Mouse (Mus musculus) Muller cell, postnatal 12 days (primary cell): ENCODE measurements around the gene Elf2.

Source experiments
- DNase-seq: peaks from one replicate; pipeline ENCODE4 v3.0.0-alpha.2; 2015; ENCODE audit errors: inconsistent ontology term

The Elf2 gene

GRCm38 (mm10) chr3:51278433-51278832, 62.0 kb downstream of the Elf2 start:
- DNase-seq: no peak

GRCm38 (mm10) chr3:51277201-51278150, 63.0 kb downstream of the Elf2 start:
- peak; percentile 91 for DNase-seq

DNA sequence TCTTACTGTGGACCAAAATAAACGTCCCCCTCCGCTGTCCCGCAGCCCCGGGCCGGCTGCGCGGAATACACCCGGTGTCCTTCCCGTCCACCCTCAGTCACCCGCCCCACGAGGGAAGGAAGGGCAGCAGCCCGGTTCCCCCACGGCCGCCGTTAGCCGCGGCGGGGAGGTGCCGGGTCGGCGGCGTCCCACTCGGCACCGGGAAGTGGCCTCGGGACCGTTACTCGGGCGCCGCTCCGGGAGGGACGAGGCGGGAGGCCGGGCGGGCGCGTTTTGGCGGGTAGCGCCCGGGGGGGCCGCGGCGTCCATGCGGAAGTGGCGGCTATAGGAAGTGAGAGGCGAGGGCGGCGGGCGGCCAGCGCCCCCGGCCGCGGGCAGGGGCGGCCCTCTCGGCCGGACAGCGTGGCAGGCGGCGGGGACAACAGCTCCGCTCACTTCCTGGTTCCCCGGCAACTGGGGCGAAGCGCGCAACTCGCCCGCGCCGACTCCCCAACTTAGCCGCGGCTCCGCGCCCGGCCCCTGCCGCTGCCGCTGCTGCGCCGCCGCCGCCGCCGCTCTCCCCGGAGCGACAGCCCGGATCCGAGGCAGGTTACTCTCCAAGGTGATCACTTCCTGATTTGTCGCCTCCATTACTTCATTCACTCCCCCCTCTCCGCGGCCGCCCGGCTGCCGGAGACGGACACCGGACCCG, 63.9 kb downstream of the Elf2 start:
- peak; percentile 66 for DNase-seq

- peak; percentile 99 for DNase-seq
These were observed 64.5 kb downstream of the Elf2 start for GRCm38 (mm10) chr3:51275956-51276398.

DNA sequence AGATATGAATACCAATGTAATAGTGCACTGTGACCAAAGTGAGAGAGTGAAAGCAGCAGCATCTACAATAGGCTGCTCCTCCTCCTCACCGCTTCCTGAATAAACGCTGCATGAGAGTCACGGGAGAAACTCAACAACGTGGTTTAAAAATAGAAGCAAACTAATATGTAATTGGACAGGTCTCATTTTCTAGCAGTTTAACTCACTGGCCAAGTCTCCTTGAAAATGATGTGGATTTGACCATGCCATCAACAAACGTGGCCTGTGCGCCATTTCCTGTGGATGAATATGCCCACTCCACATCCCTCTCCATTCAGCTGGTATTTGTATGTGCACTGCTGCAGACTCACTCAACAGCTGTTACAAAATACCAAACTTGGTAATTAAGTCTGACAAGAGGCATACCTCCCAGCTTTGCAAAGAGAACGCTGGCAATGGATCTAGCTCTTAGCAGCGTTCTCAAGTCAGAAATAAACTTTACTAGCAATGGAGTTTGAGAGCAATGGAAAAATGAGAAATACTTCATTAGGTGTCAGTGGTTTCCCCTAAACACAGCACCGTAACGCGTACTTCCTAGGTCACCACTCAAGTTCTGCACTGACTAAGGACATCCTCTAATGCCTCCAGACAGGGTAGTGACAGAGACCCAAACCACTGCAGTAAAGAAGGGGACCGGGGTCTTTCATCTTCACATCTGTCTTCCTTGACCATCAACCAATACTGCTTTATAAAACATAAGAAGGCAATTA, 70.2 kb downstream of the Elf2 start:
- DNase-seq: no peak

DNA sequence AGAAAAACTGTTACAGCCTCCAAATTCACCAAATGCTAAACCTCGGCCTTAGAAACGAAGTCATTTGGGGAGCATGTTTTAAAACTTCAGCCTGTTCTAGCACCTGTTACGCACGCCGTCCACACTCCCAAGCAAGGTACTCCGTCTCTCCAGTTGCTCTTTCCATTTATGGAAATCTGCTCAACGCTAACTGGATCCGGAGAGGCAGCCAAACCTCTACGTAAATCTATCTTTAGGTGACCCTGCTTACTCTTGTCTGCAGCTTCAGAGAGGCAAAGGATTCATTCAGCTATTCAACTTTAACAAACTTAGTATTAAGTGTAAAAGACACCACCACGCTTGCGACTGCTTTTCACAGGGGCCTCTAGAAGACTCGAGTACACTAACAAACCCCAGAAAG, 72.0 kb downstream of the Elf2 start:
- no peak for DNase-seq

GRCm38 (mm10) chr3:51262942-51263341, 77.5 kb downstream of the Elf2 start:
- DNase-seq: no peak

DNA sequence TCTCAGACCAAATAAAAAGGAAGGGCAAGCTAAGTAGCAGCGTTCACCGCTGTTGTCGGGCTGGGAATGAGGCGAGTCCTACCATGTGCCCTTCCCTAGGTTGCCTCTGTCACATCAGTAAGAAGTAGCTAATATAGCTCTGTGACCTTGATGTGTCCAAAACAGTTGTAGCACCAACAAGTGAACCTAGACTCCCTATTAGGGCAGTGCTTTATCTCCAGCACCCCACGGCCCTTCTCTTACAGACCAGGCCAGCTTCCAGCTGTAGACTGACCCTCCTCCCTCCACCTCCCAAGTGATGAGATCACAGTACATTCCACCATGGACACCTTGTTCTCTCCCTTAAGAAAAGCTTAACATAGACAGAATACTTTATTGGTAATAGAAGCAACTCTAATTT, 82.4 kb downstream of the Elf2 start:
- no peak for DNase-seq

DNA sequence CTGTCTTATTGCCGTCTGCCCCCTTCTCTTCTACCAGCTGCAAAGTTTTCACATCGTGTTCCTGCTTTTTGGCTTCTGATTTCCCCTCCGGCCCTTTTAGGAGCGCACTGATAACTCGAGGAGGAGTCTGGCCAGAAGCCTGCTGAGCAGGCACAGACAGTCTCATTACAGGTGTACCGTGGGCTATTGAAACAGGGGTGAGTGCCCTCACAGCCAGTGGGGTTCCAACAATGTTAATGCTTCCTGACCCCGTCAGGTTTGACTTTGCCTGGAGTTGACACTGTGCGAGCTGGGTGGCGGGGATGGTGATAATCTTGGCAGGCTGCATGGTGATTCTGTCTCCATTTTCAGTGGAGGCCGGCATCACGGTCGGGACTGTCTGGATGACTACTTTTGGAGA, 84.0 kb downstream of the Elf2 start:
- no peak for DNase-seq

GRCm38 (mm10) chr3:51254784-51255183, 85.7 kb downstream of the Elf2 start:
- DNase-seq: no peak

DNA sequence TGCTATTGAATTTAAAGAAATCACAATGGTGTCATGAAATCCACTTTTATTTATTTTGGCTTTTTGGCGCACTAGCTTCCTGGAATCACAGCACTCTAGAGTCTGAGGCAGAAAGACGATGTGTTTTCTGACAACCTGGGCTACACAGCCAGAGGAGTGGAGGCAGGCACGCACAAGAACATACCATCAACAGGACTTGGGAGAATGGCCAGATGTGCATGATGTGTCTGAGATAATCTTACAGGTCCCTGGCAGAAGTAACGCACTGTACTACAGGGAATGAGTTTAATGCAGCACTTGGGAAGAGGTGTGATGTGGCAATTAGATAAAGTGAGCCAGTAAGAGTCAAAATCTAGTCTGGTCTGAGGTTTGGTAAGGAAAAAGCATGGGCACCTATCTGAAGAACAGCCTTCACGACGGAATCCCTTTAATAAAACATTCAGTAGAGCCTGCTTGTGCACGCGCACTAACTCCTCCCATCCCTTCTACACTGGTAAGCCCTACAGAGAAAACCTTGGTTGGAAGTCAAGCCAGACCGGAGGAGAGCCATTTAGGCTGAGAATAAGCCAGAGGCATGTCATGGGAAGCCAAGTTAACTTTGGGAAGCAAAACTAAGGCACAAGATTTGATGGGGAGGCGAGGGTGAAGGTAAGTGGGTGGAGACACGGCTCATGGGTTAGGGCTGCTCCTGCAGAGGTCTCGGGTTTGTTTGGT, 87.6 kb downstream of the Elf2 start:
- no peak for DNase-seq

DNA sequence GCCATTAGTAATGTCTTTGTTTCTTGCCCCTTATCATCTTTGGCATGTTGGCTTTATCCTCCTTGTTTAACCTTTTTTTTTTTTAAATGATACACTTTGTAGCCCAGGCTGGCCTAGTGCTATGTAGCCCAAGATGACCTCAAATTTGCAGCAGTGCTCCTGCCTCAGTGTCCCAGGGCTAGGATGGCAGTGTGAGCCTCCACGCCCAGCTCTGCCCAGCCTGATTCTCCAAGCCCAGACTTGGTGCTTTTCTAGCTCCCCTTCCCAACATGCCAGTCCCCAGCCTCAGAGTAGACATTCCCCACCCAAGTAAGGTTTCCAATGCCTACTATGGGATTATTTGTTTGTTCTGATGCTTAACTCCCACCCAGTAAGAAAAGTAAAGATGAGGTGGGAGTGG, 88.2 kb downstream of the Elf2 start:
- no peak for DNase-seq

DNA sequence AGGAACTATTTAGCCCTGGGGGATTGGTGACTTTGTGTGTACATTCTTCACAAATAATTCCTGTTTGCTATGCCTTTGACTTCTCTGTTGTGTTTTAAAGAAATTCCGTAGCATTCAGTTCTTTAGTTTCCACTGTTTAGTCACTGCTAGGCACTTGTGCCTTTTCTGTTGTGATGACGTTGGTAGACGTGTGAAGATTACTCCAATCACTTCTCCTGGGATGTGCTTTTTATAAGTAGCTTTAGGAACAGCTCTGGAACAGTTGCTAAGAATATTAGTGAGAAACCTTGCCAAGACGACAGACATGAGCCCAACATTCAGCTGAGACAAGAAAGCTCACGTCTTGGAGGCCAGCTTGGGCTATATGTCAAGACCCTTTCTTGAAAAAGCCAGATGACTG, 89.4 kb downstream of the Elf2 start:
- no peak for DNase-seq

DNA sequence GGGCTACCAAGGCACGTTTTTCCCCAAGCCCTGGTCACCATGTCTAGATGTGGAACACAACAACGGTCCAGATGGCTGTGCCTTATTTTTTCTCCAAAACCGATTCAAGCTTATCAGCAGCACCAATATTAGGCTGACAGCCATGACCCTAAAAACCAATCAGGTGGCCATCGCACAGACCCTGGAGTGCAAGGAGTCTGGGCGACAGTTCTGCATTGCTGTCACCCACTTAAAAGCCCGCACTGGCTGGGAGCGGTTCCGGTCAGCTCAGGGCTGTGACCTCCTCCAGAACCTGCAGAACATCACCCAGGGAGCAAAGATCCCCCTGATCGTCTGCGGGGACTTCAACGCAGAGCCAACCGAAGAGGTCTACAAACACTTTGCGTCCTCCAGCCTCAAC, 90.6 kb downstream of the Elf2 start:
- DNase-seq: no peak

DNA sequence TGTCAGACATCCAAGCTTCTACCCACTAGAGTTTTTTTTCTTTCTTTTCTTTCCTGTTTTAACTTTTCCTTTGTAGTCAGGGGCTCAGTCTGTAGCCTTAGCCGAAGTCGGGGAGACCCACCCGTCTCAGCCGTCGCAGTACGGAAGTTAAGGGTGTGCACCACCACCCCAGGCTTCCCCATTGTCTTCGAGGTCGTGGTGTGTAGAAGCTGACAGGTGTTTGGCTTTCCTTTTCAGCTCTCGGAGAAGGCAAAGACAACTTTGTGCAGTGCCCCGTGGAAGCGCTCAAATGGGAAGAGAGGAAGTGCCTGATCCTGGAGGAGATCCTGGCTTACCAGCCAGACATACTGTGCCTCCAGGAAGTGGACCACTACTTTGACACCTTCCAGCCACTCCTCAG, 91.0 kb downstream of the Elf2 start:
- no peak for DNase-seq

GRCm38 (mm10) chr3:51248600-51248999, 91.9 kb downstream of the Elf2 start:
- DNase-seq: no peak

DNA sequence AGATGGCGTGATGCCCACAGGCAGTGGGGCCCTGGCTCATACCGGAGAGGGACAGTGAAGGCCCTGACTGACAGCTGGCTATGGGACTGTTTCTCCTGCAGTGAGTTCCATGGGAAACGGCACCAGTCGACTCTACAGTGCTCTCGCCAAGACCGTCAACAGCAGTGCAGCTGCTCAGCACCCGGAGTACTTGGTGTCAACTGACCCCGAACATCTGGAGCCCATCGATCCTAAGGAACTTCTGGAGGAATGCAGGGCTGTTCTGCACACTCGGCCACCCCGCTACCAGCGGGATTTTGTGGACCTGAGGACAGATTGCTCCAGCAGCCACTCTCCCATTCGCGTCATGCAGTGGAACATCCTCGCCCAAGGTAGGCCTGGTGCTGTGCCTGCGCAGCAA, 92.8 kb downstream of the Elf2 start:
- no peak for DNase-seq

GRCm38 (mm10) chr3:51239541-51239940, 100.9 kb downstream of the Elf2 start:
- DNase-seq: no peak

DNA sequence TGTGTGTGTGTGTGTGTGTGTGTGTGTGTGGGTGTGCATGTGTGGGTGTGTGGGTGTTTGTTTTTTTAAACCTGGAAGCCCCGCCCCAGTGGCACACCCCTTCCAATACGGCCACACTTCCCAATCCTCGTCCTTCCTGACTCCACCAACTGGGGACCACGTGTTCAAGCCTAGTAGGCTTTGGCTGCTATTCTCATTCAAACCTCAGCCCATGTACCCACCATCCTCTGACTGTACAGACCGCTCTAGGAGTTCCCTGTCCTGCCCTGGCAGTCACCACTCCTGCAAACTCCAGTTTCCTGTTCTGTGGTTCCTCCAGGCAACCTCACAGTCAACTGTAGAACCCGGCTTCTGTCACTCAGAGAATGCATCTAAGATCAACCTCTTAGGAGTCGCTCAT, 101.9 kb downstream of the Elf2 start:
- no peak for DNase-seq

DNA sequence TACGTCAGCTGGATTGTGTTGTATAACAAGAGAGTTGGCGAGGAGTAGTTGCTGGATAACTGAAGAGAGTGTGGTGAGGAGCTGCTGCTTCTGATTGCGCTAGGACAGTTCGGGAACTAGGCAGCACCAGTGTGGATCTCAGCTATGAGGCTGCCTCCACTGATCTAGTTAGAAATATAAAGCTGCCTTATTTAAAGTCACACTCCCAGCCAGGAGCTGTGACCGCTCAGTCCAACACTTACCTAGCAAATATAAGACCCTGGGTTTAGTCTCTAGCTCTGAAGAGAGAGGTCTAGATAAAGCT, 105.8 kb downstream of the Elf2 start:
- no peak for DNase-seq

- DNase-seq: peak; percentile 71
These were observed 106.3 kb downstream of the Elf2 start for GRCm38 (mm10) chr3:51233918-51234751.
